ENCODE assay signal across 10 mouse cellular contexts in genomic region chr5:103926398-103926797, GRCm38 (mm10). TPM values are rescaled to one million over a fixed set of nuclear protein-coding genes. Genes with fewer than 3 reads are reported as not detected.
DNase-seq lines count a peak whose midpoint lies in the region; ATAC-seq lines count a peak whose summit lies in the region.
"Had no signal": no experiment of that assay in that cellular context is flagged by ENCODE, and none has a peak within 500 bp of the region (broad histone marks: within the 10 kb centered on the region; RNA-seq: fewer than 3 reads in every experiment).

No protein-coding gene starts in this region.

- no peak overlapping the region for H3K4me3 ChIP-seq in limb, embryonic 10.5 days
- H3K4me3 ChIP-seq: limb, embryonic 15.5 days had no signal

- no peaks in the 10 kb centered on the region for H3K27me3 ChIP-seq in limb, embryonic 10.5 days (ENCODE audit: low read depth, poor library complexity, severe bottlenecking)
- H3K27me3 ChIP-seq: limb, embryonic 15.5 days had no signal

- no peak for ATAC-seq in cerebellum, adult (ENCODE audit: insufficient number of reproducible peaks, low FRiP score, low TSS enrichment)

- peak; percentile 39 to 51 for DNase-seq in cerebellum, postnatal 10 days
- peak; percentile 15 for DNase-seq in lung, postnatal 14 days
- no peak for DNase-seq in lung, postnatal 25 days (ENCODE audit: low spot score)
- DNase-seq in limb, embryonic 10.5 days (ENCODE audit: low spot score): peak; percentile 43
- DNase-seq in thymus, postnatal 14 days: peak; percentile 43
- DNase-seq in layer of hippocampus, postnatal 25 days (ENCODE audit: extremely low spot score in 1 of 2, low spot score in 1 of 2): no peak
- no peak for DNase-seq in cerebellum, adult 9-11 months
- DNase-seq: spleen, adult 18-20 months had no signal

- H3K36me3 ChIP-seq in limb, embryonic 10.5 days: no peaks in the 10 kb centered on the region
- H3K36me3 ChIP-seq: limb, embryonic 15.5 days had no signal

- 66% methylated on average over 12 of the region's 12 CpGs for WGBS in limb, embryonic 10.5 days

- H3K4me1 ChIP-seq in limb, embryonic 10.5 days: peaks cover 11% of the 10 kb centered on the region

- H3K27ac ChIP-seq in limb, embryonic 10.5 days: no peak overlapping the region
- H3K27ac ChIP-seq: limb, embryonic 15.5 days had no signal

- H3K9me3 ChIP-seq in limb, embryonic 10.5 days (replicated peaks): no peaks in the 10 kb centered on the region
- H3K9me3 ChIP-seq: limb, embryonic 15.5 days had no signal

RNA-seq across cellular contexts. Expression of gene Klhl8, which starts 15.3 kb away (rescaled TPM):
- polyA plus RNA-seq in limb, embryonic 10.5 days (2016; fragmentation: Nextera tagmentation; extraction: Ambion mirVana): 7.3 and 9.7 TPM in 2 replicates
- 10 to 100 TPM; 34.2 to 34.3 TPM for total RNA-seq in layer of hippocampus, postnatal 25 days (2021)

RNA-seq across cellular contexts. Expression of gene Hsd17b13, which starts 50.8 kb away (rescaled TPM):
- not detected in 2 replicates for polyA plus RNA-seq in limb, embryonic 10.5 days (2016; fragmentation: Nextera tagmentation; extraction: Ambion mirVana)
- total RNA-seq in layer of hippocampus, postnatal 25 days (2021): not detected

Comparison
In these comparisons a context has a peak if more than half of its experiments do, and no peak if none do; other contexts are left out.
1. DNase-seq: peak in cerebellum, postnatal 10 days (2 of 2), lung, postnatal 14 days (single experiment), limb, embryonic 10.5 days (single experiment) and thymus, postnatal 14 days (single experiment); none in lung, postnatal 25 days (single experiment), layer of hippocampus, postnatal 25 days (0 of 2) and cerebellum, adult 9-11 months (single experiment).